Mouse (Mus musculus) Patski (cell line): ENCODE data around the gene Gm21958. TPM values are rescaled to one million over a fixed set of nuclear protein-coding genes. Genes with fewer than 3 reads are reported as not detected.

Source experiments
- ATAC-seq: fragments of 100-300 bp; one replicate; pipeline ENCODE4 v1.8.0; 2021
- CTCF ChIA-PET: fragments of 350-600 bp; sonication (Branson Sonifier 250); formaldehyde crosslinking; loops from one replicate; lab custom pipeline; 2022; ENCODE audit warnings: inconsistent platforms; lab: Charles Lee
- POLR2A ChIA-PET: fragments of 350-600 bp; sonication (Branson Sonifier 250); formaldehyde crosslinking; loops from one replicate; lab custom pipeline; 2022; ENCODE audit warnings: antibody characterized with exemption, inconsistent platforms; lab: Charles Lee
- DNase-seq: peaks from one replicate; pipeline ENCODE4 v3.0.0-alpha.2; 2011; ENCODE audit warnings: low read depth, low spot score
- H3K27me3 ChIP-seq: fragments of 371-371 bp; one replicate; pipeline ENCODE4 v1.5.1; 2021
- CTCF ChIP-seq: fragments of 100-300 bp; IDR thresholded peaks from one replicate; pipeline ENCODE4 v1.5.1; 2021
- in situ Hi-C: fragments of 300-500 bp; cut with MboI; formaldehyde crosslinking; loops from 3 replicates; pipeline ENCODE4 v1.11.1; 2018; ENCODE audit warnings: low pct_unique_long_range_greater_than_20kb, mixed read lengths
- polyA plus RNA-seq: library from polyadenylated mRNA; unstranded; gene quantifications from one replicate; pipeline ENCODE4 v1.2.3, GENCODE M21; 2021

The Gm21958 gene
- polyA plus RNA-seq, 1 experiment from 2014 or later: 0.56 TPM

DNA sequence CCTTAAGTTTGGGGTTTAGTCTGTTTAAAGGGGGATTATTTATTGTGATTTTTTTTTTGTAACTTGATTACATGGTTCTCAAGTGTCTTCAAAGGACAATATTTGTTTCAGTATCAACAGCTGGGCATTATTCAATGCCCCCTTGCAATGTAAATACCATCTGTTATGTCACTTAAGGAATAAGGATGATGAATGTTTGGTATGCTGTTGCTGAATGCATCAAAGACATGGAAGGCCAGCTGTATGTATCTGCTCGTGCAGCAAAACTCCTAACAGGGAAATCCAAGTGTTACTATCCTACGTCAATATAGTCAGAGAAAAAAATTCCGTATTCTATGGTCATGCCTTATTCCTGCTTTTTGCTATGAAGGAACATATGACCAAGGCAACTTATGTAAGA is 46.0 kb downstream of the Gm21958 start:
- peaks cover 42% of the 10 kb centered on the region for H3K27me3 ChIP-seq
- no peak for TF ChIP-seq CTCF
- ATAC-seq: no peak
- in situ Hi-C loops: no loop called here
- CTCF ChIA-PET: interaction anchor here (1.6 to 3.2 kb wide), 2 partner anchors 310 to 318 kb away, joined by 5 to 10 read pairs; no protein-coding TSS in a partner anchor
- DNase-seq: no peak
- POLR2A ChIA-PET: no interaction called here

Other genes starting within 250 kb of the Gm21958 start
- gene Supt20, start 21.5 kb downstream of the Gm21958 start, polyA plus RNA-seq: 85.0 TPM
- 76.0 TPM for gene Exosc8, start 21.0 kb upstream of the Gm21958 start, polyA plus RNA-seq
- gene Alg5, start 21.2 kb upstream of the Gm21958 start, polyA plus RNA-seq: 67.2 TPM
- gene Smad9, start 41.2 kb upstream of the Gm21958 start, polyA plus RNA-seq: 1.1 TPM
- 61.7 TPM for gene Rfxap, start 93.4 kb upstream of the Gm21958 start, polyA plus RNA-seq
- gene Sertm1, start 201.5 kb upstream of the Gm21958 start, polyA plus RNA-seq: not detected